Mouse (Mus musculus) layer of hippocampus, postnatal 10 days (tissue): ENCODE results near the gene Pxmp4. TPM values are rescaled to one million over a fixed set of nuclear protein-coding genes. Genes with fewer than 3 reads are reported as not detected.

Experiments
- DNase-seq, 2 experiments: peaks; one replicate each; pipeline ENCODE4 v3.0.0; 2021; ENCODE audit warnings: low spot score in 2 of 2
- long read RNA-seq: library from polyadenylated mRNA; stranded (forward); transcript quantifications from one replicate; pipeline ENCODE4 v2.0.0, GENCODE M21; 2023
- total RNA-seq, 2 experiments: library from RNA; stranded (reverse); gene quantifications; 2 replicates each; pipeline ENCODE4 v1.2.3; 2021

Gene Pxmp4
- 10 to 100 TPM; 14.3 to 15.7 TPM for total RNA-seq
- long read RNA-seq, transcript Pxmp4-201 (4 exons, 2,789 nt): major isoform, 24 of 35 reads
- long read RNA-seq, partial matches to known transcripts: 2 of 35 reads
- long read RNA-seq, other reads (novel, unspliced or antisense): 7 of 35 reads

DNA sequence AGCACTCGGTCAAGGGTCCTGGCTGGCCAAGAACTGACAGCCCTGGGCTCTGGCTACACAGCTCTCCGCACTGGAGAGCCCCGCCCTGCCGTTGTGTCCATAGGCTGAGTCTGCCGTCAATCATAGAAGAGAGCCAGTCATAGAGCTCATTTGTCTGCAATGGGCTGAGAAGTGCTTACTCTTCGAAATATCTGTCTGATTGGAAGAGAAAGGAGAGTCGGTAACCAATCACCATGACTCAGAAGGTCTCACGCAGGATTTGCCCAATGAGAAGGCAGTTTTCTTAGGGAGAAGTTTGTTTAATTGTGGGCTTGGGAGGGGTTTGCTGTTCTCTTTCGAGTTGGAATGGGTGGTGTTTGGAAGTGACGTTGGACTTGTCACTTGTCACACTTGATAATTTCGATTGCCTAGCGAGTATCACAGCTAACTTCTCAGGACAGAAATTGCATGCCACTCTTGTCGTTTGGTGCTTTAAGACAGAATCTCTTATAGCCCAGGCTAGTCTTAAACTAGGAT is at the start of gene Pxmp4:
Pxmp4 (minus strand) TSS at position 71 of the 516 bp plus-strand sequence.
- peak; percentile 99 to 100 for DNase-seq

GRCm38 (mm10) chr2:154651363-154651762 is 47.9 kb upstream of the Pxmp4 start, which contains the start of gene Chmp4b:
Gene Chmp4b (plus strand): TSS chr2:154651705.
- no peak for DNase-seq

DNA sequence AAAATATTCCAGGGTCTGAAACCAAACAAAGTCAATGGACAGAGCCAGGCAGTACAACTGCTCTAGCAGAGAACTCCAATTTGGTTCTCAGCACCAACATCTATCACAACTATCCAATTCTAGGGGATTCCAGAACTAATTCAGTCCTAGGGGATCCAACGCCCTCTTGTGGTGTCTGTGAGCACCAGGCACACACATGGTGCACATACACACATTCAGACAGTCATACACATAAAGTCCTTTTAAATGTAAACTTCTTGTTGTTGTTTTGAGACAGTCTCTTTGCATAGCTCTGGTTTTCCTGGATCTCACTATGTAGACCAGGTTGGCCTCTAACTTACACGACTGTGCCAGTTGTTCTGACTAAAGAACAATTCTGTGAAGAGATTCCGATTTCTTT is 46.9 kb upstream of the Pxmp4 start:
- no peak for DNase-seq

- no peak for DNase-seq
Measured at GRCm38 (mm10) chr2:154648086-154648485, 44.6 kb upstream of the Pxmp4 start.

DNA sequence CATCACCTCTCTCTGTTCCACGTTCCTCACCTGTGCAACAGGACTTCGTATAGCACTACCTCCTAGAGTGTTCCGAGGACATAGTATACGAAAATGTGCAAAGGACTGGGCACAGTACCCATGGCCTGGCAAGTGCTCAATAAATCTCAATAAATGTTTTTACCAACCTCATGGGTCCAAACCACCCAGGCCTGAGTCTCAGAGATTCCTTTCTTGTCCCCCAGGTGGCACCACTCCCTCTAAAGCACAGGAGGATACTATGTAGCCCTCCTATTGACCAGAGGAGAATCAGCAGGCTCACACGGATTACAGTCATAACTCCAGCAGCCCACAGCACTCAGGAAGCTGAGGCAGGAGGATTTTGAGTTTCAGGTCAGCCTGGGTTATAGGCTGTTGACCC is 43.1 kb upstream of the Pxmp4 start:
- DNase-seq: peak; percentile 49 to 54

DNA sequence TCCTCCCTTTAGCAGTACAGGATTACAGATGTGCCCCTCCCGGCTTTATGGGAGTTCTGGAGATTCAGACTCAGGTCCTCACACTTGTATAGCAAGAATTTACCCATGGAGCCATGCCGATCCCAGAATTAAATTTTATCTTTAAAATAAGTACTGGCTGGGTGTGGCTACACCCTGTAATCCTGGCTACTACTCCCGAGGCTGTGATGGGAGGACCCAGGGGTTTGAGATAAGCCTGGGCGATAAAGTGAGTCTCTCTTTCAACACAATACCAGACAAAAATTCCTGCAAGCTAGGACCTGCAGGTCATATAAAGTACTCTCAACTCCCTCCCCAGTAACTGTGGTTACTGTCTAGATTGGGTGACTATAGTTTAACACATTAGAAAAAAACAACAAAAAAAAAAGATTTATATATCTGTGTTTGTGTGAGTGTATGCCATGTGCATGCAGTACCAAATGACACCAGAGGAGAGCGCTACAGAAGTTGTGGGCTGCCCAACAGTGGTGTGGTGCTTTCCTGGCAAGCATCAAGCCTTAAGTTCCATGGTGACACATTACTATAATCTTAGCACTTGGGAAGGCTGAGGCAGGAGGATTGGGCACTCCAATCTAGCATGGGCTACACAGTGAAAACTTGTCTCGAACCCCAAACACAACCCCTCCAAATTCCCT is 39.3 kb upstream of the Pxmp4 start:
- DNase-seq: no peak

- DNase-seq: no peak
Measured at GRCm38 (mm10) chr2:154642005-154642459, 38.5 kb upstream of the Pxmp4 start.

DNA sequence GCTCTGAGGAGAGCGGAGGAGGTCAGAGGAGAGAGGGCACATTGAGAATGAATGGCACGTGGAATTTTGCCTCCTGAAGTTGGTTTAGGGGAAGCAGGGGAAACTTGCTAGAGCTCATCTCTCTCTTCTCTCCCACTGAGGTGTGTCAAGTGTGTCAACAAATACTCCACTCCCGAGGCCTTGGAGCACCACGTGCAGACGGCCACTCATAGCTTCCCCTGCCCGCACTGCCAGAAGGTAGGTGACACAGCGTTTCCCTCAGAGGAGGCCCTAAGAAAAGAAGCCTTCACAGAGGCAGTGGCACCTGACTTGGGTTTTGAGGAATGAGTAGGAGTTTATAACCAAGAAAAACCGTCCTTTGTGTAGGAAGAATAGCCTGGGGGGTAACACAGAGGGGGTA is 37.7 kb upstream of the Pxmp4 start:
- no peak for DNase-seq

DNA sequence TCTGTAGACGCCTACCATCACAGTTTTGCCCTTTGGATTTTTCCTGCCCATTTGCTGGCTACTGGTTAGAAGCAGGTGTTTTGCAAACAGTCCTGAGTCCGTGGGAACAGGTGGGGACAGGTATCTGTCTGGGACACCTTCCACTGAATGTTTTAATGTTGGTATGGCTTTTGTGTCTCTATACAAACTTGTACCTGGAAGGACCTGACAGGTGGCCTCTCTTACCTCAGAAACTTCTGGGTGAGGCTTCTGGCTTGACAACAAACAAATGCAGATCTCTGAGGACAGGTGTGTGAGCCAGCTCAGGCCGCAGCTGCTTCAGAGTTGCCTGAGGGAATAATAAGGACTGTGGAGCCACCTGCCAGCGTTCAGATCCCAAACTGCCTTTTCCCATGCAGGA is 35.6 kb upstream of the Pxmp4 start:
- no peak for DNase-seq

DNA sequence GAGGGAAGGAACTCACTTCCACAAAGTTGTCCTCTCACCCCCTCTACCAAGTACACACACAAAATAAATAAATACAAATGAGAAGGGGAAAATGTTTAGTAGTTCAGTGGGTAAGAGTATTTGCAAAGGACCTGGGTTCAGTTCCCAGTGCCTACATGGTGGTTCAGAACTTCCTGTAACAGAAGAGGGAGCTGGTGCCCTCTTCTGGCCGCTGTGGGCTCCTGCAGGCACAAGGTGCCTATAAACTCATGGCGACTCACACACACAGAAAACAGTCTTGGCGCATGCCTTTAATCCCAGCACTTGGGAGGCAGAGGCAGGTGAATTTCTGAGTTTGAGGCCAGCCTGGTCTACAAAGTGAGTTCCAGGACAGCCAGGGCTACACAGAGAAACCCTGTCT is 35.0 kb upstream of the Pxmp4 start:
- no peak for DNase-seq

DNA sequence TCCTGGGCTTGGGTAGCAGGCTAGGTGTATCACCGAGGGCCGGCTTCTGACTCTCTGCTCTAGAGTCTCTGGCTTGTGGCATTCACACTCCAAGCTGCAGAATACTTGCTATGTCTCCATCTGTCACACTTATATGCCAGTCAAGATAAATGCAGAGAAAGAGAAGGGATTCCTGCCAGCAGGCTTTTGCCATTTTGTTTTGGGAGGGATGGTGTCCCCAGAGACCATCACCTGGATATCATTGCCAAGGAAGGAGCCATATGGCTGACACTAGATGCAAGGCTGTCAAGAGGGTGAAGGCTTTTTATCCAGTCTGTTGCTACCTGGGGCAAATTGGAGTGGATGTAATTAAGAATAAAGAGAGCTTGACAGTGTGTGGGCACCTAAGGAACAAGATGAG is 32.3 kb upstream of the Pxmp4 start:
- DNase-seq: no peak

DNA sequence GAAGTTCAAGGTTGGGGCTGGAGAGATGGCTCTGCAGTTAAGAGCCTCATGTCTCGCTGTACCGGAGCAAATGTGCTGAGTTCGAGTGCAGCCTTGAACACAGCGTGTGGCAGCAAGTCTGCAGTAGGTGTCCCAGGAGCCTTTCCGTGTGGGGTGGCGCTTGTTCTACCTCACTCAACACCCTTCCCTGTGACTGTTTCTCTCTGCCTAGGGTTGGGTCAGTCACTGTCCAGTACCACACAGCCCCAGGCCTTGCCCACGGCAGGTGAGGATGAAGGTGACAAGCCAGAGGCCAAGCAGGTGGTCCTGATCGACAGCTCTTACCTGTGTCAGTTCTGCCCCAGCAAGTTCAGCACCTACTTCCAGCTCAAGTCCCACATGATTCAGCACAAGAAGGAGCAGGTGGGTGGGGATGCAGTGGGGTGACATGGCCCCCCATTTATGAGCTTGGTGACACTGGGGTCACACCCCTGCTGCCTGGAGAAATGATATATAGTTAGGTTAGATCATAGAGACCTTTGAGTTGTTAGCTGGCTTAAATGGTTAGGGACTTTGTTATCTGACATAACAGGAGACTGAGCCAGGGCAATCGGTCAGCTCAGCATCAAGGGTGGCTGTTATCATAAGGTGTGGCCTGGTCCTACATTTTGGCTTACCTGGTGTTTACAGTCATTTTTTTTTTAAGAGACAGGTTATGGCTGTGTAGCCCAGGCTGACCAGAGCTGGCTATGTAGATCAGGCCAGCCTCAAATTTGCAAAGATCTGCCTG is 30.6 kb upstream of the Pxmp4 start:
- no peak for DNase-seq

GRCm38 (mm10) chr2:154633039-154633742 is 29.7 kb upstream of the Pxmp4 start:
- DNase-seq: no peak

- DNase-seq: no peak
Measured at GRCm38 (mm10) chr2:154632203-154632780, 28.8 kb upstream of the Pxmp4 start.

- DNase-seq: no peak
Measured at GRCm38 (mm10) chr2:154630531-154630930, 27.0 kb upstream of the Pxmp4 start.

GRCm38 (mm10) chr2:154624137-154624536 is 20.6 kb upstream of the Pxmp4 start:
- DNase-seq: no peak

DNA sequence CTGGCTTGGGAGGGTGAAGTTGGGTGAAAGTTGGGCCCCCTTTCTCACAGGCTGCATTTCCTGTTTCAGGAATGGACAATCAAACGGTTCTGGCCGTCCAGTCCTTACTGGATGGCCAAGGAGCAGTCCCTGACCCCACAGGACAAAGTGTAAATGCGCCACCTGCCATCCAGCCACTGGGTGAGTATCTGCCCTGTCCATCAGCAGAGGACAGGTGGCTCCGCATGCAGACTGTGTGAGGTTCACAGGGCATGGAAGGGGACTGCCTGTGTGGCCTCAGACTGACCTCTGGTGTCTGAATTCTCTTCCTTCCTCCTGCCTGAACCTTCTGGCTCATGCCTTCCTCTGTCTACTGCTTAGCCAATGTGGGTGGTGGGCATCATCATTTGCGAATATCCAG is 18.2 kb upstream of the Pxmp4 start:
- DNase-seq: no peak

- no peak for DNase-seq
Measured at GRCm38 (mm10) chr2:154617061-154617460, 13.6 kb upstream of the Pxmp4 start.

GRCm38 (mm10) chr2:154615674-154616073 is 12.2 kb upstream of the Pxmp4 start:
- no peak for DNase-seq

GRCm38 (mm10) chr2:154614841-154615576 is 11.5 kb upstream of the Pxmp4 start:
- DNase-seq: no peak
